ENCODE assay signal across 24 mouse cellular contexts in genomic region chr4:148853057-148853456, GRCm38 (mm10).
"Had no signal": no experiment of that assay in that cellular context is flagged by ENCODE, and none has a peak within 500 bp of the region (broad histone marks: within the 10 kb centered on the region; RNA-seq: fewer than 3 reads in every experiment).

No protein-coding gene starts in this region.

- ATAC-seq: hindbrain, embryonic 16.5 days; inflammation-experienced regulatory T-cells, adult 6 months; intestine, embryonic 15.5 days; intestine, postnatal 0 days; liver, embryonic 12.5 days had no signal

- H3K4me1 ChIP-seq: intestine, embryonic 15.5 days; liver, embryonic 12.5 days had no signal

- H3K27ac ChIP-seq: gastrocnemius, adult 2 months; heart, embryonic 10.5 days; hindbrain, embryonic 13.5 days; intestine, embryonic 15.5 days; layer of hippocampus, adult 2 months; left cerebral cortex, adult 2 months; limb, embryonic 13.5 days; limb, embryonic 15.5 days; liver, embryonic 12.5 days; liver, embryonic 14.5 days had no signal

- H3K4me3 ChIP-seq: gastrocnemius, adult 2 months; heart, embryonic 10.5 days; hindbrain, embryonic 13.5 days; intestine, embryonic 15.5 days; layer of hippocampus, adult 2 months; left cerebral cortex, adult 2 months; limb, embryonic 13.5 days; limb, embryonic 15.5 days; liver, embryonic 12.5 days had no signal

- H3K4me2 ChIP-seq: hindbrain, embryonic 13.5 days; intestine, embryonic 15.5 days; limb, embryonic 13.5 days; limb, embryonic 15.5 days; liver, embryonic 12.5 days had no signal

- H3K9ac ChIP-seq: intestine, embryonic 15.5 days; limb, embryonic 15.5 days; liver, embryonic 12.5 days; liver, embryonic 14.5 days had no signal

- DNase-seq: gastrocnemius, adult 2 months; gastrocnemius, postnatal 10 days; gastrocnemius, postnatal 36 days; heart, adult 18-20 months; heart, postnatal 10 days; heart, postnatal 4 days; kidney, adult 18-20 months; kidney, adult 8-10 months; kidney, postnatal 10 days; kidney, postnatal 25 days; kidney, postnatal 4 days; left cerebral cortex, postnatal 4 days had no signal

- H3K36me3 ChIP-seq: hindbrain, embryonic 13.5 days; intestine, embryonic 15.5 days; limb, embryonic 13.5 days; limb, embryonic 15.5 days; liver, embryonic 12.5 days had no signal

- H3K9me3 ChIP-seq: heart, embryonic 10.5 days; hindbrain, embryonic 13.5 days; intestine, embryonic 15.5 days; limb, embryonic 13.5 days; limb, embryonic 15.5 days; liver, embryonic 12.5 days had no signal

- H3K27me3 ChIP-seq: intestine, embryonic 15.5 days had no signal
